Mouse (Mus musculus): ENCODE data around the gene Taar3. TPM values are rescaled to one million over a fixed set of nuclear protein-coding genes. Genes with fewer than 3 reads are reported as not detected.

The Taar3 gene
- total RNA-seq, 2 experiments from 2014 or later = not detected

- DNase-seq = no peak
- intact Hi-C loops (cut with DNase I) = no loop called here
- TF ChIP-seq CTCF (IDR thresholded peaks at IDR 0.05) = no peak
- Histone ChIP-seq H3K4me3 (no peak overlapping the region), H3K27ac (no peak overlapping the region)
These were observed 15.7 kb downstream of the Taar3 start for GRCm38 (mm10) chr10:23964921-23965610.

- no peak for TF ChIP-seq CTCF (IDR thresholded peaks at IDR 0.05)
- intact Hi-C loops (cut with DNase I) = no loop called here
- Histone ChIP-seq H3K27ac (no peak within 1 kb of the TSS), H3K4me3 (no peak within 1 kb of the TSS)
- DNase-seq = no peak
These were observed 21.4 kb downstream of the Taar3 start, which contains the start of gene Taar5 for GRCm38 (mm10) chr10:23970656-23971165. Taar5 (plus strand) TSS chr10:23970706.

DNA sequence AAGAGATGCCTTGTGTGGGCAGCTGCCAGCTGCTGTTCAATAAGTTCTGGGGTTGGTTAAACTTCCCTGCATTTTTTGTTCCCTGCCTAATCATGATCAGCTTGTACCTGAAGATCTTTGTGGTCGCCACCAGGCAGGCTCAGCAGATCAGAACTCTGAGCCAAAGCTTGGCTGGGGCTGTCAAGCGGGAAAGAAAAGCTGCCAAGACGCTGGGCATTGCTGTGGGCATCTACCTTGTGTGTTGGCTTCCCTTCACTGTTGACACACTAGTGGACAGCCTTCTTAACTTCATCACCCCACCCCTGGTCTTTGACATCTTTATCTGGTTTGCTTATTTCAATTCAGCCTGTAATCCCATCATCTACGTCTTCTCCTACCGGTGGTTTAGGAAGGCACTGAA lies 21.9 kb downstream of the Taar3 start:
- intact Hi-C loops (cut with DNase I) = no loop called here
- no peak for TF ChIP-seq CTCF (IDR thresholded peaks at IDR 0.05)
- H3K27ac ChIP-seq = no peak overlapping the region
- no peak for DNase-seq
- H3K4me3 ChIP-seq = no peak overlapping the region

GRCm38 (mm10) chr10:23977958-23978357 lies 28.6 kb downstream of the Taar3 start:
- H3K4me3 ChIP-seq = no peak overlapping the region
- intact Hi-C loops (cut with DNase I) = loop anchor here (5.0 kb wide), 1 partner anchor 154 kb away; no protein-coding TSS in a partner anchor
- H3K27ac ChIP-seq = no peak overlapping the region
- DNase-seq = no peak
- no peak for TF ChIP-seq CTCF (IDR thresholded peaks at IDR 0.05)

DNA sequence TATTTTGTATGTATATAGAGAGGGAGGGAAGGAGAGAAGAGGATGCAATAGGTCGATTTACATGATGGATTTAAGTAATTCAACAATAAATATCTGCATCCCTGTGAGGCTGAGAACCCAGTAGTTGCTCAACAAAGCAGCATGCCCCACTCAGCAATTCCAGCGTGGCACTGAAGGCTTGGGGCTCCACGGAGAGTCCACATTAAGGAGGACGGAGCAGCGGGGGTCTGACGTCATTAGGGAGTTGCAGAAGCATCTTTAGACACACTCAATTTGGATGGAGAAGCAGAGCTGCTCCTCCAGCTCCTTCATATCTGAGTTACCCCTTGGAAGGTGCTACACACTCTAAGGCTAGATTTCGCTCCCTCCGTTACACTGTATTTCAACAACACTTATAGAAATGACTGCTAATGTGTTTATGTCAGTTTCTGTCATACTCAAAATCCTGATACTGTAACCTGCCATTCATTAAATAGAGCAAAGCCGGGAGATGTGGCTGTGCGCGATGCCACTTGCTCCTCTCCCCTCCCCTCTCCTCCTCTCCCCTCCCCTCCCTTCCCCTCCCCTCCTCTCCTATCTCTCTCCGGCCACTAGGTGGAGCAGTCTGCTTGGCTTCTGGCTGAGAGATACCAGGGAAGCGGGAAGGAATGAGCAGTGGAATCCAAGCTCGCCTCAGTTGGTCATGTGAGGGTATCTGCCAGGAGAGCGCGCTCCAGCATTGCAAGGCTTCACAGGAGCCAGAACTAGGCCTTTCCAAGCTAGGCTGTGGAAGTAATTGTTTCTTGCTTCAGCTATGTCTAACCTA lies 29.7 kb downstream of the Taar3 start:
- peak; percentile 68 for DNase-seq
- Histone ChIP-seq H3K27ac (no peak overlapping the region), H3K4me3 (no peak overlapping the region)
- intact Hi-C loops (cut with DNase I) = loop anchor here (1.0 to 5.0 kb wide), 2 partner anchors 132 to 153 kb away; no protein-coding TSS in a partner anchor
- TF ChIP-seq CTCF (IDR thresholded peaks at IDR 0.05) = peak; percentile 58

DNA sequence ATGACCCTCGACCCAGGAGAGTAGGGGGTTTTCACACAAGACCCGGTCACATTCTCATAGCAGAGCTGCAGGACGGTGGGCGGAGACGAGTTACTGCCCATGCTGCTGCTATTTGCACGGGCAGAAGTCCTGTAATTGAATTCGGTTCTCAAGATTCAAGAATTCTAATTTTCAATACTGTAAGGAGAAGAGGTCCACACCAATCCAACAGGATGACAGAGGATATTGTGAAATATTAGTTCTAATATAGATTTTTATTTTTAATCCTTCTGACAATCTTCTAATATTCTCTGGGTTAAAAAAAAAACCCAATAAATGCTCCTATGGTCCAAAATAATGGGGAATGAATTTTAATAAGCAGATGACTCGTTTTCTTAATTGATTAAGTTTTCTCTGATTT lies 36.2 kb downstream of the Taar3 start, which contains the start of gene Taar6:
TSS of gene Taar6 (minus strand) at position 101 of the 400 bp plus-strand sequence.
- Histone ChIP-seq H3K27ac (no peak within 1 kb of the TSS), H3K4me3 (no peak within 1 kb of the TSS)
- no peak for TF ChIP-seq CTCF (IDR thresholded peaks at IDR 0.05)
- no peak for DNase-seq
- intact Hi-C loops (cut with DNase I) = no loop called here

GRCm38 (mm10) chr10:23986419-23986818 lies 37.1 kb downstream of the Taar3 start:
- DNase-seq = no peak
- no peak overlapping the region for H3K27ac ChIP-seq
- H3K4me3 ChIP-seq = no peak overlapping the region
- TF ChIP-seq CTCF (IDR thresholded peaks at IDR 0.05) = no peak
- intact Hi-C loops (cut with DNase I) = no loop called here

DNA sequence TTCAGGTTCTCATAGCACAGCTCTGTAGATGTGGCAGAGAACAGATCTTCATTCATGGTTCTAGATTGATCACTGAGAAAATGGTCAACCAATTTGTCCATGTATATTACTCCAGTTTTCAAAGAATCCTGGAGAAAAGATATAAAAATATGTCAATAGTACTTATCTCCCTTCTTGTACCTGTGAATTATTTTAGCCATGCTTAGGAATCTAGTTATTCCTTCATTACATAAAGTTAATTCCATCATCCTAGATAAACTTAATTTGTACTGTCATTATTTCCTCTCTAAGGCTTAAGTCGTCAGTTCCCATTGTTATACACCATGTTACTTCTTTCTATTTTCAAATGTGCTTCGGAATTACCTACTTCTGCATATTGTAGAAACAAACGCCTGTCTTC lies 44.0 kb downstream of the Taar3 start, which contains the start of gene Taar7a:
TSS of gene Taar7a (minus strand) at position 101 of the 400 bp plus-strand sequence.
- TF ChIP-seq CTCF (IDR thresholded peaks at IDR 0.05) = no peak
- intact Hi-C loops (cut with DNase I) = no loop called here
- no peak for DNase-seq
- Histone ChIP-seq H3K4me3 (no peak within 1 kb of the TSS), H3K27ac (no peak within 1 kb of the TSS)

GRCm38 (mm10) chr10:23999639-24000038 lies 50.3 kb downstream of the Taar3 start, which contains the start of gene Taar7b:
Taar7b (plus strand) TSS chr10:23999939.
- DNase-seq = no peak
- intact Hi-C loops (cut with DNase I) = no loop called here
- H3K27ac ChIP-seq = no peak within 1 kb of the TSS
- TF ChIP-seq CTCF (IDR thresholded peaks at IDR 0.05) = no peak
- H3K4me3 ChIP-seq = no peak within 1 kb of the TSS

Other genes starting within 250 kb of the Taar3 start
- gene Rps12, start 162.3 kb upstream of the Taar3 start, total RNA-seq (2021) = 100 to 1,000 TPM; 215 to 230 TPM
- 1 to 10 TPM; 5.5 to 6.2 TPM for gene Slc18b1, start 152.6 kb upstream of the Taar3 start, total RNA-seq (2021)
- not detected for gene Vnn3, start 98.1 kb upstream of the Taar3 start, total RNA-seq (2021)
- gene Vnn1, start 54.9 kb upstream of the Taar3 start, total RNA-seq (2021) = under 1 TPM; 0.17 to 0.23 TPM
- not detected for gene Taar1, start 29.2 kb upstream of the Taar3 start, total RNA-seq (2021)
- gene Taar2, start 11.0 kb upstream of the Taar3 start, total RNA-seq (2021) = not detected
- gene Taar4, start 10.9 kb downstream of the Taar3 start, total RNA-seq (2021) = not detected
- gene Taar5, start 21.1 kb downstream of the Taar3 start, total RNA-seq (2021) = not detected
- not detected for gene Taar6, start 36.1 kb downstream of the Taar3 start, total RNA-seq (2021)
- not detected for gene Taar7a, start 43.9 kb downstream of the Taar3 start, total RNA-seq (2021)
- gene Taar7b, start 50.4 kb downstream of the Taar3 start, total RNA-seq (2021) = not detected
- gene Taar7d, start 77.7 kb downstream of the Taar3 start, total RNA-seq (2021) = not detected
- not detected for gene Taar7e, start 88.1 kb downstream of the Taar3 start, total RNA-seq (2021)
- not detected for gene Taar7f, start 100.0 kb downstream of the Taar3 start, total RNA-seq (2021)
- gene Taar8a, start 126.9 kb downstream of the Taar3 start, total RNA-seq (2021) = not detected
- gene Taar8b, start 142.7 kb downstream of the Taar3 start, total RNA-seq (2021) = not detected
- not detected for gene Taar8c, start 152.4 kb downstream of the Taar3 start, total RNA-seq (2021)
- not detected for gene Taar9, start 160.0 kb downstream of the Taar3 start, total RNA-seq (2021)
- 10 to 100 TPM; 21.7 to 26.1 TPM for gene Stx7, start 199.7 kb downstream of the Taar3 start, total RNA-seq (2021)

All from gastrocnemius, adult 2 months (tissue).